Mouse (Mus musculus) intestine, postnatal 0 days (tissue): ENCODE results near the gene Ceacam9. TPM values are rescaled to one million over a fixed set of nuclear protein-coding genes. Genes with fewer than 3 reads are reported as not detected.
A peak's percentile ranks its signal among the peaks of the same experiment; 100 is the strongest.
"Not testable (repeated sequence)": the region's sequence is repeated elsewhere in the genome, so short reads cannot be mapped to it uniquely, and the experiment has no call there.

ENCODE experiments used
- ATAC-seq: fragments of 200-750 bp; cut with Nextera tagmentation; 2 replicates; pipeline ENCODE4 v1.8.0; 2017; ENCODE audit warnings: mild to moderate bottlenecking, moderate TSS enrichment, moderate library complexity
- H3K27ac ChIP-seq: fragments of 300-500 bp; sonication (generic); 2 replicates; pipeline ENCODE4 v1.5.1; 2014; ENCODE audit warnings: mild to moderate bottlenecking, low read depth, low read length, moderate library complexity
- H3K27me3 ChIP-seq: fragments of 300-500 bp; sonication (generic); replicated peaks from 2 replicates; pipeline ENCODE4 v1.6.1; 2014; ENCODE audit warnings: low read length, mixed read lengths; ENCODE audit not compliant: control insufficient read depth, insufficient read depth
- H3K36me3 ChIP-seq: fragments of 300-500 bp; sonication (generic); 2 replicates; pipeline ENCODE4 v1.6.1; 2014; ENCODE audit warnings: mild to moderate bottlenecking, moderate library complexity; ENCODE audit not compliant: control insufficient read depth, insufficient read depth
- H3K4me1 ChIP-seq: fragments of 300-500 bp; sonication (generic); replicated peaks from 2 replicates; pipeline ENCODE4 v1.6.1; 2014; ENCODE audit warnings: antibody characterized with exemption, low read length, mixed read lengths; ENCODE audit not compliant: control insufficient read depth, insufficient read depth
- H3K4me2 ChIP-seq: fragments of 300-500 bp; sonication (generic); replicated peaks from 2 replicates; pipeline ENCODE4 v1.6.1; 2014; ENCODE audit warnings: low read depth, mild to moderate bottlenecking, moderate library complexity
- H3K4me3 ChIP-seq: fragments of 300-500 bp; sonication (generic); 2 replicates; pipeline ENCODE4 v1.5.1; 2014; ENCODE audit warnings: low read depth, low read length
- H3K9ac ChIP-seq: fragments of 300-500 bp; sonication (generic); 2 replicates; pipeline ENCODE4 v1.6.1; 2014; ENCODE audit warnings: mild to moderate bottlenecking, low read depth, low read length
- H3K9me3 ChIP-seq: fragments of 300-500 bp; sonication (generic); 2 replicates; pipeline ENCODE4 v1.6.1; 2016; ENCODE audit warnings: mixed run types; ENCODE audit not compliant: control insufficient read depth
- CTCF ChIP-seq: sonication (generic); IDR thresholded peaks from 2 replicates; pipeline ENCODE4 v1.5.1; 2016; ENCODE audit warnings: low read depth, mild to moderate bottlenecking, control low read depth, antibody characterized with exemption, moderate library complexity
- WGBS: fragments of 180-500 bp; shearing (Covaris S2); extraction: QIAGEN DNeasy Blood & Tissue Kit; methylation state at CpG from one replicate; pipeline ENCODE4 v1.1.7; 2014; 5-methylcytosine and 5-hydroxymethylcytosine counted together
- polyA plus RNA-seq: library from polyadenylated mRNA; unstranded; fragments of >200 nt; fragmentation: Nextera tagmentation; extraction: Ambion mirVana; gene quantifications from 2 replicates; pipeline ENCODE4 v1.2.1, GENCODE M21; 2015

Gene Ceacam9
- polyA plus RNA-seq, 1 experiment from 2014 or later = not detected

GRCm38 (mm10) chr7:16699042-16699441, 22.7 kb upstream of the Ceacam9 start:
- WGBS = 47% methylated on average over 2 of the region's 2 CpGs
- no peaks in the 10 kb centered on the region for H3K9me3 ChIP-seq
- no peaks in the 10 kb centered on the region for H3K4me1 ChIP-seq
- no peaks in the 10 kb centered on the region for H3K27me3 ChIP-seq
- peak; percentile 72 for TF ChIP-seq CTCF
- no peak overlapping the region for H3K9ac ChIP-seq
- H3K36me3 ChIP-seq = no peaks in the 10 kb centered on the region
- no peak for ATAC-seq
- no peak overlapping the region for H3K4me3 ChIP-seq
- no peak overlapping the region for H3K27ac ChIP-seq
- no peak overlapping the region for H3K4me2 ChIP-seq

- WGBS = 53% methylated on average over 5 of the region's 5 CpGs
- TF ChIP-seq CTCF = no peak
Measured at GRCm38 (mm10) chr7:16700583-16700982, 21.1 kb upstream of the Ceacam9 start.

DNA sequence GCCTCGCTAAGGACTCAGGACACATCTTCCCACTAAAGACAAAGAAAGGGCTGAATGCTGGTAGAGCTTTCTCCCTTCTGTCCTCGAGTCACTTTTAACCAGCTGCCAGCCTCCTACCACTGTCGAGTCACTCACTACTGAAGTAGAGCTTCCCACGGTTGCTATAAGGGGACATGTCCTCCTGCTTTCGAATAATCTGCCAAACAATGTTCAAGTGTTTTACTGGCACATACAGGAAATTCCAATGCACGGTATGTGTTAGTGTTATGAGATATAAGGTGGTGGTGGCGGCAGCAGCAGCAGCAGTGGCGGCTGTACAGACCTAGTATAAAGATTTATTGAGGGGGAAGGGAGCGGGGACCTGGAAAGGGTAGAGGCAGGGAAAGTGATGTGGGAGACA, 15.3 kb upstream of the Ceacam9 start:
- no peak for ATAC-seq

More at GRCm38 (mm10) chr7:16700583-16700982, 21.1 kb upstream of the Ceacam9 start:
- H3K9me3 ChIP-seq = no peaks in the 10 kb centered on the region
- no peak for ATAC-seq
- H3K27me3 ChIP-seq = no peaks in the 10 kb centered on the region
- no peak overlapping the region for H3K9ac ChIP-seq
- H3K4me2 ChIP-seq = no peak overlapping the region
- no peaks in the 10 kb centered on the region for H3K36me3 ChIP-seq
- H3K27ac ChIP-seq = no peak overlapping the region
- H3K4me3 ChIP-seq = no peak overlapping the region
- H3K4me1 ChIP-seq = no peaks in the 10 kb centered on the region

GRCm38 (mm10) chr7:16708244-16708643, 13.5 kb upstream of the Ceacam9 start:
- no peaks in the 10 kb centered on the region for H3K4me1 ChIP-seq
- no peaks in the 10 kb centered on the region for H3K36me3 ChIP-seq
- ATAC-seq = no peak
- 24% methylated on average over 9 of the region's 9 CpGs for WGBS
- no peak overlapping the region for H3K4me2 ChIP-seq
- 0 out of 2 replicates have a peak, but pooled peaks cover 3% of the 10 kb centered on the region for H3K27me3 ChIP-seq
- no peaks in the 10 kb centered on the region for H3K9me3 ChIP-seq
- no peak overlapping the region for H3K9ac ChIP-seq
- no peak overlapping the region for H3K27ac ChIP-seq
- TF ChIP-seq CTCF = no peak
- H3K4me3 ChIP-seq = no peak overlapping the region

More for the DNA sequence above, 15.3 kb upstream of the Ceacam9 start:
- no peaks in the 10 kb centered on the region for H3K36me3 ChIP-seq
- H3K4me1 ChIP-seq = no peaks in the 10 kb centered on the region
- H3K9me3 ChIP-seq = no peaks in the 10 kb centered on the region
- no peak for TF ChIP-seq CTCF
- H3K27ac ChIP-seq = no peak overlapping the region
- H3K4me2 ChIP-seq = no peak overlapping the region
- WGBS = 27% methylated on average over 9 of the region's 9 CpGs
- H3K9ac ChIP-seq = no peak overlapping the region
- 0 out of 2 replicates have a peak, but pooled peaks cover 3% of the 10 kb centered on the region for H3K27me3 ChIP-seq
- no peak overlapping the region for H3K4me3 ChIP-seq

GRCm38 (mm10) chr7:16710604-16711003, 11.1 kb upstream of the Ceacam9 start:
- H3K4me3 ChIP-seq = no peak overlapping the region
- TF ChIP-seq CTCF = peak; percentile 51
- 78% methylated on average over 5 of the region's 5 CpGs for WGBS
- no peak overlapping the region for H3K27ac ChIP-seq
- H3K4me1 ChIP-seq = no peaks in the 10 kb centered on the region
- H3K9me3 ChIP-seq = no peaks in the 10 kb centered on the region
- 0 out of 2 replicates have a peak, but pooled peaks cover 3% of the 10 kb centered on the region for H3K27me3 ChIP-seq
- no peak overlapping the region for H3K9ac ChIP-seq
- no peak for ATAC-seq
- H3K36me3 ChIP-seq = no peaks in the 10 kb centered on the region
- H3K4me2 ChIP-seq = no peak overlapping the region

DNA sequence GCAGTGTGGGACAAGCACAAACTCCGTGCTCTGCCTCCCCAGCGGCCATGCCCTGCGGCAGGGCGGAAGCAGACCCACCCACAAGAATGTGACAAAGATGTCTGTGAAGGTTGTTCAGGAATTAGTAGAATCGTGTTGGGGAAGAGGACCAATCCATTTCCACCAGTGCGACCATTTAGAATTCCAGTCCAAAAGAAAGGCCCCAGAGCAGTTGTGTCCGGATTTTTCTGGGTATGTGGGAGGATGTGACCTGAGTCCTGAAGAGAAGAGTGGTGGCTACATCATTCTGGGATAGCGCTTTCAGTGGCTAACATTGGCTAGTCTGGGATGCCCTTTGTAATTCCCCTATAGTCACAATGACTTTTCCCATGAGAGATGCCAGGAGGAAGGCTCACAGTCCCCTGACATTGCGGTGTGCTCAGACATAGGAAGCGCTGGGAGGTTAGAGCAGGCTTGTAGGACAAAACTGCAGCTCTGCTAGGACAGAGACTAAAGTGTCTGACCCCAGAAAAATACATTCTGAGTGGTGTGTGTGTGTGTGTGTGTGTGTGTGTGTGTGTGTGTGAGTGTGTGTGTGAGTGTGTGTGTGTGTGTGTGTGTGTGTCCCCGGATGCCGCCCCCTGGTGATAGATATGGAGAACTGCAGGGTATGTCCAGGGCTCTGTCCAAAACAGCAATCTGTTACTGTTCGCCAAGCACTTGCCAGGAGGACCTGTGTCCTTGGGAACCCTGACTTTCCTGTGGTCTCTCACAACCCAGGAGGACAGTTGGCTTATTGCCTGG, 8.9 kb upstream of the Ceacam9 start:
- 0 out of 2 replicates have a peak, but pooled peaks have one; percentile 39 for TF ChIP-seq CTCF
- H3K27ac ChIP-seq = no peak overlapping the region
- WGBS = 71% methylated on average over 13 of the region's 13 CpGs

DNA sequence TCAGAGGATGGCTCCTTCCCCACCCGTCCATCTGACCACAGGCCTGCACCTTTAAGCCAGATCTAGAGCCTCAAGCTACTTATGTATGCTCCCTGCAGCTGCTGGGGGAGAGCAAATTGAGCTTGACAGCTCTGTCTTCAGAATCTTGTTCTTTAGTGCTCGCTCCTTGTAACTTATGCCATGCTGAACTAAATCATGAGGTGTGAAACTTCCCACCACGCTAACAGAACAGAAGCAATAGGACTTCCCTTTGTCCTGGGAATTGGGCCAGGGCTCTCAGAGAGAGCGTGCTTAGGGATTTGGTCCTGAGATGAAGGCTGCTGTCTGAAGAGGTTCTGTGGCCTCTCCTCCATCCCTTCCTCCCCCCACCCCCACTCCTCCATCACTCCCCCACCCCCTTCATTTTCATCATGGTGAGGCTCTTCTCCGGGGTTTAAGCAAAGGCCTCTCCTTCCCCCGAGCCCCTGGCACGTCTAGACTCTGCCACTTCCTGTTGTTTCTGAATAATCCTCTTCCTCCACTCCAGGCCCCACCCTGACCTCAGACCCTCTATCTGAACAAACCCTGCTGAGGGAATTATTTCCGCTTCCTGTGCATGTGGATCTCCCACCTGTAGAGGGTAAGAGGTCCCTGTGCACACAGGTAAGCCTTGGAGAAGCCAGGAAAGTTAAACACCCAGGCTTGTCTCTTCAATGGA, 5.1 kb upstream of the Ceacam9 start:
- not testable (repeated sequence) for H3K27ac ChIP-seq, H3K4me3 ChIP-seq, H3K9ac ChIP-seq, H3K27me3 ChIP-seq, H3K36me3 ChIP-seq, H3K9me3 ChIP-seq, H3K4me1 ChIP-seq, H3K4me2 ChIP-seq, ATAC-seq
- 36% methylated on average over 8 of the region's 8 CpGs for WGBS

More for the DNA sequence above, 8.9 kb upstream of the Ceacam9 start:
- H3K4me1 ChIP-seq = no peaks in the 10 kb centered on the region
- H3K4me3 ChIP-seq = no peak overlapping the region
- no peak overlapping the region for H3K9ac ChIP-seq
- H3K4me2 ChIP-seq = no peak overlapping the region
- H3K9me3 ChIP-seq = no peaks in the 10 kb centered on the region
- H3K27me3 ChIP-seq = no peaks in the 10 kb centered on the region
- H3K36me3 ChIP-seq = no peaks in the 10 kb centered on the region
- no peak for ATAC-seq

DNA sequence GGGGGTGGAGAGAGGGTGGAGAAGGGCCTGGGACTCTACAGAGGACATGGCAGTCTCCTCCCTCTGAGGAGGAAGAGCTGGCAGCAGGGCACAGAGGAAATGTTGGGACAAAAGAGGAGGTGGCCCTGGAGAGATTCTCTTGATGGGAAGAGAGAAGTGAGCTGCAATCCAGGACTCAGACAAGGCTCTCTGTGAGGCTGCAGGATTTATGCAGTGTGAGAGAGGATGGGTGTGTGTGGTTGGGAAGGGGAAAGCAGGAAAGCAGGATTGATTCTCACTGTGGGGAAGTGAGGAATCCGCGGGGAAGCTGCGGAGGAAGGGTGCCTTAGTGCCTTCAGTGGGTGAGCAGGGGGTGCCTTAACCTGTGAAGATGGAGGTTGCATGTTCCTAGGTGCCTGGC, 761 bp downstream of the Ceacam9 start:
- H3K4me2 ChIP-seq, H3K27ac ChIP-seq, H3K4me1 ChIP-seq, H3K9me3 ChIP-seq, H3K9ac ChIP-seq, H3K27me3 ChIP-seq, H3K36me3 ChIP-seq, ATAC-seq, H3K4me3 ChIP-seq: not testable (repeated sequence)
- 66% methylated on average over 3 of the region's 3 CpGs for WGBS
